Mouse (Mus musculus): ENCODE results near the gene Slc4a4.

GRCm38 (mm10) chr5:89278309-89278708, 391.7 kb downstream of the Slc4a4 start:
- TF ChIP-seq POLR2A (IDR thresholded peaks at IDR 0.05; ENCODE audit: insufficient read length, low read depth) (no peak), CEBPB (IDR thresholded peaks at IDR 0.05; ENCODE audit: insufficient read depth, poor library complexity, severe bottlenecking) (peak; percentile 42; the same call in 1 of the 2 replicates), TCF12 (IDR thresholded peaks at IDR 0.05; ENCODE audit: insufficient read depth, poor library complexity, severe bottlenecking) (no peak), MYOG (IDR thresholded peaks at IDR 0.05; ENCODE audit: control insufficient read depth in 1 of 3, insufficient read depth in 1 of 3, insufficient read length in 2 of 3, low read depth in 2 of 3) (no peak), E2F4 (IDR thresholded peaks at IDR 0.05; ENCODE audit: insufficient read depth) (no peak), MAX (IDR thresholded peaks at IDR 0.05; ENCODE audit: low read depth) (no peak), POLR2AphosphoS2 (IDR thresholded peaks at IDR 0.05; ENCODE audit: insufficient read length, low read depth) (no peak), MYOD1 (IDR thresholded peaks at IDR 0.05; ENCODE audit: control insufficient read depth in 1 of 3, insufficient read length in 2 of 3, low read depth in 2 of 3) (no peak), USF1 (IDR thresholded peaks at IDR 0.05; ENCODE audit: low read depth) (no peak)
